Mouse (Mus musculus): Measurements from ENCODE around the gene Kif21b.

The Kif21b gene

DNA sequence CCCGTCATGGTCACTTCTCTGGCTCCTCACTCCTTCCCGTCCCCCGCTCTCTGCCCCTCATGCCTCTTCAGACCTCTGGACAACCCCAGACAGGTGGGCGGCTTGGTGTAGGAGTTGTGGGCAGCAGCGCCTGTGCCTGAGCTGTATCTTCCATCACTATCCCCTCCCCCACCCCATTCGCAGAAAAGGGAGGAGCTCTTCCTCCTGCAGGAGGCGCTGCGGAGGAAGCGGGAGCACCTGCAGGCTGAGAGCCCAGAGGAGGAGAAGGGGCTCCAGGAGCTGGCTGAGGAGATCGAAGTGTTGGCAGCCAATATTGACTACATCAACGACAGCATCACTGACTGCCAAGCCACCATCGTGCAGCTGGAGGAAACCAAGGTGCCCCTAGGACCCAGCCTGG is 28.6 kb downstream of the Kif21b start:
- DNase-seq (ENCODE audit: low spot score in 2 of 2): no peak

DNA sequence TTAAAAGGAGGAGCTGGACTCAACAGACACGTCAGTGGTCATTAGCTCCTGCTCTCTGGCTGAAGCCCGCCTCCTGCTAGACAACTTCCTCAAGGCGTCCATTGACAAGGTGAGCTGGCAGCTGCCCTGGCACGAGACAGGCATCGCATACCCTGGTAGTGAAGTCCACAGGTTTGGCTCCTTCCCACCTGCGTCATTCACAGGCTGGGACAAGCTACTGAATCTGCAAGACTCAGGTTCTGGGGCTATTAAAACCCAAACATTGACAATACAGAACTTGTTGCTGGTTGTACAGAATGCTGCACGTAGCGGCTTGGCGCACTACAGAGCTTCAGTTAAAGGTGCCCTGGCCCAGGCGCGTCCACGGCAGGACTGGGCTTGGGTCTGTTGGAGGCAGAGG is 29.1 kb downstream of the Kif21b start:
- DNase-seq (ENCODE audit: low spot score in 2 of 2): no peak

- DNase-seq (ENCODE audit: low spot score in 2 of 2): no peak
These were observed 29.7 kb downstream of the Kif21b start for GRCm38 (mm10) chr1:136160930-136161329.

GRCm38 (mm10) chr1:136161333-136161921 is 30.2 kb downstream of the Kif21b start:
- no peak for DNase-seq (ENCODE audit: low spot score in 2 of 2)

- DNase-seq (ENCODE audit: low spot score in 2 of 2): no peak
These were observed 34.2 kb downstream of the Kif21b start for GRCm38 (mm10) chr1:136165436-136165835.

GRCm38 (mm10) chr1:136167657-136168056 is 36.5 kb downstream of the Kif21b start:
- no peak for DNase-seq (ENCODE audit: low spot score in 2 of 2)

GRCm38 (mm10) chr1:136170109-136170508 is 38.9 kb downstream of the Kif21b start:
- peak; percentile 64 to 77 for DNase-seq (ENCODE audit: low spot score in 2 of 2)

GRCm38 (mm10) chr1:136172696-136173095 is 41.5 kb downstream of the Kif21b start:
- no peak for DNase-seq (ENCODE audit: low spot score in 2 of 2)

DNA sequence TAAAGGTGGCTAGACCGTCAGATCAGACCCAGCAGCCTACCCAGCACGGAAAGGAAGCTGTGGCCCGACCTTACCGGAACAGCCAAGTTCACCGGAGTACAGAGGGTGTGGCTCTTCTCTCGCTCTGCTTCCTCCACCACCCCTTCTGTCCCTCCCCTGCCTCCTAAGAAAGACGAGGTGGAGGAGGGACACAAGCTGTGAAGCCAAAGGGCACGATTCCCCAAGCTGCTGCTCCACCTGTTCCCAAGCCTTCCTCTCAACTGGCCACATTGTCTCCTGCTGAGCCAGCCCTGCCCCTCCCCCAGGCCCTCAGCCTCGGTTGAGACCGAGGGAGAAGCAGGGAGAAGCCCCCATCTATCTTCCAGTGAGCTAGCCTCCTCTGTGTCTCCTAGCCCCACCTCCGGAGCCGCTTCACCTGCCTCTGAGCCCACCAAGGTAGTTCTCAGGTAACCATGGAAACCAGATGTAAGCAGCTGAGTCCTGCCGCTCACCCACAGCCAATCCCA is 43.0 kb downstream of the Kif21b start:
- no peak for DNase-seq (ENCODE audit: low spot score in 2 of 2)

DNA sequence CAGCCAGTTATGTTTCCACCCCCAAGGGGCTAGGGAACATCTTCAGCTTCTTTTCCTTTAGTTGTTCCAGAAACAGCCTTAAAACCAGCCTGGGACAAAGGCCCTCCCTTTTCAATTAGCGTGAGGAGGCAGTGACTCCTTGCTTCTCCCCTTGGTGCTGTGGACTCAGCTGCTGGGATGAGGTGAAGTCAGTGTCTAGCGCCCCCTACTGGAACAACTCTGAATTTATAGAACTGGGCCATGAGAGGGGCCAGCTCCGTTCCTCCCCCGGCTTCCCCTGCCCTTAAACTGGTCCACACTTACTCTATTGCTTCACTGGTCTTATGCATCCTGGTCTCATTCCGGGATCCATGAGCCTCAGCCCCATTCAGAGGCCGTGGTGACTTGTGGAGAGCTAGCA is 44.0 kb downstream of the Kif21b start:
- no peak for DNase-seq (ENCODE audit: low spot score in 2 of 2)

- no peak for DNase-seq (ENCODE audit: low spot score in 2 of 2)
These were observed 45.9 kb downstream of the Kif21b start for GRCm38 (mm10) chr1:136177085-136177484.

- DNase-seq (ENCODE audit: low spot score in 2 of 2): no peak
These were observed 47.6 kb downstream of the Kif21b start for GRCm38 (mm10) chr1:136178741-136179140.

DNA sequence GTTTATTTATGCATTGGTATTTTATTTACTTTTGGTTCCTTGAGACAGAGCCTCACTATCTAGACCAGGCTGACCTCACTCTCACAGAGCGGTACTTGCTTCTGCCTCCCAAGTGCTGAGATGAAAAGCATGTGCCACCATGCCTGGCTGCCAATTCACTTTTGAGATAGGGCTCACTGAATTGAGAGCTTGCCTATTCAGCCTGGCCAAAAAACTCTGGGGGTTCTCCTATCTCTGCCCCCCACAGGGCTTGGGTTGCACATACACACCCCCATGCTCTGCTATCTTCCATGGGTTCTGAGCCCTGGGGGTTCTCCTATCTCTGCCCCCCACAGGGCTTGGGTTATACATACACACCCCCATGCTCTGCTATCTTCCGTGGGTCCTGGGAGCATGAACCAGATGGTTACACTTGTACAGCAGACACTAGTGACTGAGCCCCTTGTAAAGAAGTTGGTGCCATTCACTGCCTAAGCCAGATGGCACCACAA is 48.4 kb downstream of the Kif21b start:
- DNase-seq (ENCODE audit: low spot score in 2 of 2): no peak

DNA sequence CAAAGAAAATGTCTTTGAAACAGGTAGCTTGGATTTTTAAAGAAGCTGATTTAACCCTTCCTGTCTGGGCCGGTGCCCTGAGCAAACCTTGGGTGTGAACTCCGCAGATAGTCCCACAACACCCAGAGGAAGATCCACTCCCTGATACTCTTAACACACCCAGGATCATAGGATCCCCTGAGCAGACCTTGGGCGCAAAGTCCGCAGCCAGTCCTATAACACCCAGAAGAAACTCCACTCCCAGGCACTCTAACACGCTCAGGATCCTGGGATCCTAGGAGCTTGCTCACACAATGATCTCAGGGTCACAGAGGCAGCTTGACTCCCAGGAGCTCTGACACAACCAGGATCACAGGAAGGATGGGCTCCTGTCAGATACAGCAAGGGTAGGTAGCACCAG is 58.8 kb downstream of the Kif21b start:
- DNase-seq (ENCODE audit: low spot score in 2 of 2): no peak

- DNase-seq (ENCODE audit: low spot score in 2 of 2): no peak
These were observed 81.6 kb downstream of the Kif21b start, which contains the start of gene Mroh3 for GRCm38 (mm10) chr1:136212803-136213202. Gene Mroh3 (minus strand): TSS chr1:136212828.

DNA sequence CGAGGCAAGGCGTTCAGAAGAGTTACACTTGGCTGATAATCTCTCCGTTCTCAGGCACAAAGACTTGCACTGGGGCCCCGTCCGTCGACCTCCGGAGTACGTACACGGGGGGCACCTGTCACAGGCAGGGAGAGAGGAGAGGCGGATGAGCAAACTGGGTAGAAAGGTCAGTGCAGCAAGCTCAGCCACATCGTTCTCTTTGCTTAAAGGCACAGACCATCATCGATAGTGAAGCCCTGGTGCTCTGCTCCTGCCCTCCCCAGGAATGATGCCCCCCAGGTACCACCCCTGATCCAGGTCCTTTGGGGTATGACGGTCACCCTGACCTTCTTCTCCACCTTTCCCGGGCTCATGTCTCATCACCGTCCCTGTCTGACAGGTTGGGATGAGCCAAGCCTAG is 83.1 kb downstream of the Kif21b start:
- no peak for DNase-seq (ENCODE audit: low spot score in 2 of 2)

GRCm38 (mm10) chr1:136220037-136220871 is 89.1 kb downstream of the Kif21b start:
- DNase-seq (ENCODE audit: low spot score in 2 of 2): peak in 1 of 2 experiments; percentile 46

DNA sequence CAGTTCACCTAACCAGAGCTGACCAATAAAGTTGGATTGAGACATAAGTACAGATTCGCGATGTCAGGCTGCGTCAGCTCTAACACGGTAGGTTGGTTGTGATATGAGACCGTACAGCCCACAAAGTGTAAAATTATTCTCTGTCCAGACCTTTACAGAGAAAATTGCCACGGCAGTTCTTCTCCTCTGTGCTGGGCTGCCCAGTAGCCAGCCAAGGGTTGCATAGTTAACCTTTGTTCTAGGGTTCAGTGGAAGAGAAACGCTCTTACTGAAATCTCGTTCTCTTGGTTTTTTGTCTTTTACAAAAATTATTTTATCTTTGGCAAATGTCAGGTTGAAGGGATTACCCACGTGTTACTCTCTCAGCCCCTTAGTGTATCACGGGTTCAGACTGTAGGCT is 91.2 kb downstream of the Kif21b start:
- no peak for DNase-seq (ENCODE audit: low spot score in 2 of 2)

GRCm38 (mm10) chr1:136223758-136224342 is 92.7 kb downstream of the Kif21b start:
- peak in 1 of 2 experiments; percentile 46 for DNase-seq (ENCODE audit: low spot score in 2 of 2)

- no peak for DNase-seq (ENCODE audit: low spot score in 2 of 2)
These were observed 94.7 kb downstream of the Kif21b start for GRCm38 (mm10) chr1:136225846-136226245.

GRCm38 (mm10) chr1:136226626-136227025 is 95.4 kb downstream of the Kif21b start:
- no peak for DNase-seq (ENCODE audit: low spot score in 2 of 2)
